Mouse (Mus musculus) midbrain, embryonic 14.5 days (tissue): ENCODE measurements around the gene Spred3. TPM values are rescaled to one million over a fixed set of nuclear protein-coding genes. Genes with fewer than 3 reads are reported as not detected.
"Not testable (repeated sequence)": the region's sequence is repeated elsewhere in the genome, so short reads cannot be mapped to it uniquely, and the experiment has no call there.

ENCODE experiments used
- ATAC-seq: fragments of 200-750 bp; cut with Nextera tagmentation; 2 replicates; pipeline ENCODE4 v1.8.0; 2017; ENCODE audit warnings: moderate number of reproducible peaks, moderate library complexity; ENCODE audit not compliant: low FRiP score, low TSS enrichment
- DNase-seq: peaks from one replicate; pipeline ENCODE4 v3.0.0-alpha.2; 2015
- H3K27ac ChIP-seq: fragments of 300-500 bp; sonication (generic); replicated peaks from 2 replicates; pipeline ENCODE4 v1.5.1; 2014; ENCODE audit warnings: mild to moderate bottlenecking, low read depth, low read length, moderate library complexity
- H3K27me3 ChIP-seq: fragments of 300-500 bp; sonication (generic); 2 replicates; pipeline ENCODE4 v1.6.1; 2014; ENCODE audit warnings: low read length, control low read depth, mixed read lengths; ENCODE audit not compliant: control insufficient read depth, insufficient read depth
- H3K36me3 ChIP-seq: fragments of 300-500 bp; sonication (generic); 2 replicates; pipeline ENCODE4 v1.6.1; 2014; ENCODE audit warnings: low read length, control low read depth; ENCODE audit not compliant: control insufficient read depth, insufficient read depth
- H3K4me1 ChIP-seq: fragments of 300-500 bp; sonication (generic); 2 replicates; pipeline ENCODE4 v1.6.1; 2014; ENCODE audit warnings: mild to moderate bottlenecking, antibody characterized with exemption, low read length, control low read depth; ENCODE audit not compliant: control insufficient read depth, insufficient read depth
- H3K4me2 ChIP-seq: fragments of 300-500 bp; sonication (generic); 2 replicates; pipeline ENCODE4 v1.6.1; 2014; ENCODE audit warnings: mild to moderate bottlenecking, low read length, moderate library complexity
- H3K4me3 ChIP-seq: fragments of 300-500 bp; sonication (generic); replicated peaks from 2 replicates; pipeline ENCODE4 v1.5.1; 2014; ENCODE audit warnings: low read depth, low read length
- H3K9ac ChIP-seq: fragments of 300-500 bp; sonication (generic); replicated peaks from 2 replicates; pipeline ENCODE4 v1.6.1; 2014; ENCODE audit warnings: mild to moderate bottlenecking, low read length, moderate library complexity
- H3K9me3 ChIP-seq: fragments of 300-500 bp; sonication (generic); 2 replicates; pipeline ENCODE4 v1.6.1; 2016; ENCODE audit warnings: low read length, control low read depth, mixed read lengths; ENCODE audit not compliant: control insufficient read depth
- WGBS: fragments of 180-500 bp; shearing (Covaris S2); extraction: QIAGEN DNeasy Blood & Tissue Kit; methylation state at CpG from one replicate; pipeline ENCODE4 v1.1.7; 2014; 5-methylcytosine and 5-hydroxymethylcytosine counted together
- polyA plus RNA-seq: library from polyadenylated mRNA; unstranded; fragments of >200 nt; fragmentation: Nextera tagmentation; extraction: Ambion mirVana; gene quantifications from 2 replicates; pipeline ENCODE4 v1.2.1, GENCODE M21; 2014

Spred3 gene
- polyA plus RNA-seq, 1 experiment from 2014 or later = 9.4 TPM

DNA sequence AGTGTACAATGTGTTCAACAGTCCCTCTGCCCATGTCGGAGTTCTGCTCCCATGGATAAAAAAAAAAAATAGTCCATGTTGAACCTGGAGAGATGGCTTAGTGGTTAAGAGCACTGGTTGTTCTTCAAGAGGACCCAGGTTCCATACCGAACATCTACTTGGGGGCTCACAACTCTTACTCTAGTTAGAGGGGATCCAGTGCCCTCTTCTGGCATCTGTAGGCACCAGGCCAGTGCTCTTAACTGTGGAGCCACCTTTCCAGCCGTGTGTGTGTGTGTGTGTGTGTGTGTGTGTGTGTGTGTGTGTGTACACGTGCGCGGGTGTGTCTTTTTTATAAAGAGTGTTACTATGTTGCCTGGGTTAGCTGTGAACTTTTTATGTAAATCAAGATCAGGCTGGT is 32.4 kb upstream of the Spred3 start:
- Histone ChIP-seq H3K4me1 (no peaks in the 10 kb centered on the region), H3K27me3 (no peaks in the 10 kb centered on the region), H3K4me3 (no peak overlapping the region), H3K36me3 (no peaks in the 10 kb centered on the region), H3K9me3 (no peaks in the 10 kb centered on the region), H3K4me2 (no peak overlapping the region), H3K9ac (no peak overlapping the region), H3K27ac (no peak overlapping the region)
- ATAC-seq = no peak
- no peak for DNase-seq
- WGBS = 81% methylated on average over 6 of the region's 6 CpGs

DNA sequence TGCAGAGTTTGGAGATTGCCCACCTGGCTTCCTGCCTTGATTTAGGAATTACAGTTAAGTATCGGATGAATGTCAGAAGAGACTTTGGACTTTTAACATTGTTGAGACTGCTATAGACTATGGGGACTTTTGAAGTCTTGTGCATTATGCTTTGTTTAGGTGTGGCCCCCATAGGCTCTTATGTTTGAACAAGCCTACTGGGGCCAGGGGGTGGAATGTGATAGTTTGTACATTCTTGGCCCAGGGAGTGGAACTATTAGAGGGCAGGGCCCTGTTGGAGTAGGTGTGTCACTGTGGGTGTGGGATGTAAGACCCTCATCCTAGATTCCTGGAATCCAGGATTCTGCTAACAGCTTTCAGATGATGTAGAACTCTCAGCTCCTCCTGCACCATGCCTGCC is 24.0 kb upstream of the Spred3 start:
- WGBS = 100% methylated on average over 1 of the region's 1 CpGs

DNA sequence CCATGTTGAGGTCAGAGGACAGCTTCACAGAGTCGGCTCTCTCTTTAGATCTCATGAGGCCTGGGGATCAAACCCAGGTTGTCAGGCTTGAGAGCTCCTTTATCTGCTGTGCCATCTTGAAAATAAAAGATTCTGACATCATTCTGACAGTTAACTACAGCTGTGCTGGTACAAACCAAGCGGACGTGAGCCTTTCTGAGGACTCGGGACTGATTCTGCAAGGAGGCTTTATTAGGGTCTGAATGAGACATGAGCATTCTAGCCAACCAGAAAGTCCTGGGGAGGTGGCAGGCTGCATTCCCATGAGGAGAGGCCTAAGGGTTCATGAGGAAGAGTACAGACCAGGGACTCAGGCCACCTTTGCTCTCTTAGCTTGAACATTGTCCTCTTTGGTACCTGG is 11.1 kb upstream of the Spred3 start:
- not testable (repeated sequence) for H3K27me3 ChIP-seq, H3K9ac ChIP-seq, H3K9me3 ChIP-seq, H3K36me3 ChIP-seq, H3K4me3 ChIP-seq, DNase-seq, ATAC-seq
- WGBS = 85% methylated on average over 4 of the region's 4 CpGs
- peaks cover 15% of the 10 kb centered on the region for H3K4me1 ChIP-seq
- H3K27ac ChIP-seq = peak overlapping the region; percentile 74
- peak overlapping the region; percentile 48; the same call in 1 of the 2 replicates for H3K4me2 ChIP-seq

More for the DNA sequence above, 24.0 kb upstream of the Spred3 start:
- not testable (repeated sequence) for DNase-seq, H3K36me3 ChIP-seq, H3K9ac ChIP-seq, ATAC-seq, H3K9me3 ChIP-seq, H3K27ac ChIP-seq, H3K4me2 ChIP-seq, H3K27me3 ChIP-seq, H3K4me1 ChIP-seq, H3K4me3 ChIP-seq

DNA sequence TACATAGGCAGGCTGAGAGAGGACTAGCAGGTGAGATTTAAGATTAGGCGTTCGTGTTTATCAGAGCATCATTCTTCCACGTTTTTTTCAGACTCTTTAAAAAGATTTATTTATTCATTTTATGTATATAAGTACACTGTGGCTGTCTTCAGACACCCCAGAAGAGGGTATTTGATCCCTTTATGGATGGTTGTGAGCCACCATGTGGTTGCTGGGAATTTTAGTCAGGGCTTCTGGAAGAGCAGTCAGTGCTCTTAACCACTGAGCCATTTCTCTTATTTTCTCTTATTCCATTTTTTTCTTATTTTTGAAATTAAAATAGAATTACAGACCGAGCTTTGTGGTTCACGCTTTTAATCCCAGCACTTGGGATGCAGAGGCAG is 10.6 kb upstream of the Spred3 start:
- ATAC-seq = 0 out of 2 replicates have a peak, but pooled peaks have one; percentile 29

DNA sequence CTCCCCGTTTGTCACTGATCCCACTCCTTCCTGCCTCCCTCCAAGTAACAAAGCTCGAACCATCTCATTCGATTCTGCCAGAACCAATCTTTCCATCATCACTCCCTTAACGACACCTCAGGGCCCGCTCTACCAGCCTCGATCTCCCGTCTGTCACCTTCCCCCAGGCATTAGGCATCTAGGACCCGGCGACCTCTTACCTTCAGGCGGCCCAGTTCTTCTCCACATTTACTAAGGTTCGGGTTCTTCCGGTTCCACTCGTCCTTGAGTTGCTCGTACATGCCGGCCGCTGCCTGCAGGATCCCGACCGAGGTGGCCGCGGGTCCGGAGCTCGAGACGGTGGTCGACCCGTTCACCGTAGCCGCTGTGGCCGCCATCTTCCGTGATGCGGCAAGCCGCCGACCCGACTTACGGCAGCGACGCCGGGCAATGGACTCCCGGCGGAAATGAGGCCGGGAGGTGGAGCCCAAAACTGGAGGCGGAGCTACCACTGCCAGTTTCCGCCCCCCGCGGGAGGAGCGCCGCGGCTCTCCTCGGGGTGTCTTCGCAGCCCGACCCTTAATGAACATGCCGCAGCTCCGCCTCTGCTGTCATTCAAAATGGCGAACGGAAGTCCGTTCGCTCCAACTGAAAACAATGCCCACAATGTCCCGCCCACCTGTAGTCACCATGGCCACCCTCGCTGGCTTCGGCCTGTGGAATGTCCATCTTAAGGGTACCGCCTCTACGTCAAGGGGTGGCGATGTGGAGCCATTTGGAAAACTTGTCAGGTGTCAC is 10.1 kb upstream of the Spred3 start, which contains the start of gene Psmd8:
TSS of gene Psmd8 (minus strand) at position 625 of the 777 bp plus-strand sequence.
- H3K9ac ChIP-seq = peak within 1 kb of the TSS; percentile 73
- peaks cover 20% of the 10 kb centered on the region for H3K36me3 ChIP-seq
- H3K4me1 ChIP-seq = peaks cover 15% of the 10 kb centered on the region
- WGBS = under 1% methylated on average over 62 of the region's 62 CpGs
- H3K4me3 ChIP-seq = peak within 1 kb of the TSS; percentile 81
- DNase-seq = peak; percentile 99
- H3K9me3 ChIP-seq = no peaks in the 10 kb centered on the region
- H3K27ac ChIP-seq = peak within 1 kb of the TSS; percentile 74
- ATAC-seq = peak; percentile 94
- H3K4me2 ChIP-seq = peak within 1 kb of the TSS; percentile 89
- no peaks in the 10 kb centered on the region for H3K27me3 ChIP-seq

More for the DNA sequence above, 10.6 kb upstream of the Spred3 start:
- H3K4me2 ChIP-seq = peak overlapping the region; percentile 48
- no peaks in the 10 kb centered on the region for H3K27me3 ChIP-seq
- 0 out of 2 replicates have a peak overlapping the region, but pooled peaks have one; percentile 34 for H3K9ac ChIP-seq
- peak overlapping the region; percentile 81 for H3K4me3 ChIP-seq
- H3K9me3 ChIP-seq = no peaks in the 10 kb centered on the region
- H3K4me1 ChIP-seq = peaks cover 15% of the 10 kb centered on the region
- peaks cover 15% of the 10 kb centered on the region for H3K36me3 ChIP-seq
- DNase-seq = no peak
- peak overlapping the region; percentile 74 for H3K27ac ChIP-seq
- WGBS = 40% methylated on average over 5 of the region's 5 CpGs

DNA sequence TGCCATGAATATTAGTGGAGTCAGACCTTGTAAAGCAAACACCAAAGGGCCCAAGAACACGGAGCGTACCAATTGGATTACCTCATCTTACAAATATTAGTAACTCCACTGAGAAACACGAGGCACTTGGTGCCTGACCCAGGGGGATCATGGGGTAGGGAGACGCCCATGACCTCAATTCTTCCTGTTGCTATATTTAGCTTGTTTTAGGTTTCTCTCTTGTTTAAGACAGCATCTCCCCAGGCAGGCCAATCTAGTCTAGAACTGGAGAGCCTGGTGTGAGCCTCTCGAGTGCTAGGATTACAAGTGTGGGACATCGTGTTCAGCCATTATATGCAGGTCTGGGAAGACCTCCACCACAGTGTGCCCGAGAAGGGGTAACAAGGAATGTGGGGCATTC is 9.1 kb upstream of the Spred3 start:
- Histone ChIP-seq H3K9ac (peak overlapping the region; percentile 73), H3K4me2 (peak overlapping the region; percentile 89), H3K27ac (no peak overlapping the region), H3K27me3 (peaks cover 2% of the 10 kb centered on the region; the same call in 1 of the 2 replicates), H3K9me3 (no peaks in the 10 kb centered on the region), H3K4me1 (peaks cover 15% of the 10 kb centered on the region), H3K4me3 (peak overlapping the region; percentile 81), H3K36me3 (peaks cover 30% of the 10 kb centered on the region)
- DNase-seq (no peak), ATAC-seq (no peak)
- WGBS = 52% methylated on average over 7 of the region's 7 CpGs

DNA sequence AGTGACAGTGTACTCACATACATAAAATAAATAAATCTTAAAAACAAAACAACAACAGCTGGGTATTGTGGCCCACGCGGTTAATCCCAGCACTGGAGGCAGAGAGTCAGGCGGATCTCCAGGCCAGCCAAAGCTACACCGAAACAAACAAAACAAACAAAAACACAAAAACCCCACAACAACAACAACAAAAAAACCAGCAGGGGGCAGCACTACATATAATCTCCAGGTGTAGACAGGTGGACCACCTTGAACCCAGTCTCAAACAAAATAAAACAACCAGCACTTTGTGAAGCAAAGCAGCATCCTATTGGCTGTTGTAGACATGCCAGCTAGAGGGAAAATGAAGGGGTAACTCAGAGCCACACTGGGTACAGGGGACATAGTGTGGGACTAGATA is 7.9 kb upstream of the Spred3 start:
- H3K36me3 ChIP-seq = peaks cover 42% of the 10 kb centered on the region
- no peak overlapping the region for H3K9ac ChIP-seq
- H3K4me2 ChIP-seq = peak overlapping the region; percentile 89
- H3K27me3 ChIP-seq = peaks cover 12% of the 10 kb centered on the region
- DNase-seq (no peak), ATAC-seq (no peak)
- H3K9me3 ChIP-seq = no peaks in the 10 kb centered on the region
- WGBS = 92% methylated on average over 4 of the region's 4 CpGs
- H3K4me3 ChIP-seq = no peak overlapping the region
- H3K4me1 ChIP-seq = peaks cover 15% of the 10 kb centered on the region
- H3K27ac ChIP-seq = no peak overlapping the region

DNA sequence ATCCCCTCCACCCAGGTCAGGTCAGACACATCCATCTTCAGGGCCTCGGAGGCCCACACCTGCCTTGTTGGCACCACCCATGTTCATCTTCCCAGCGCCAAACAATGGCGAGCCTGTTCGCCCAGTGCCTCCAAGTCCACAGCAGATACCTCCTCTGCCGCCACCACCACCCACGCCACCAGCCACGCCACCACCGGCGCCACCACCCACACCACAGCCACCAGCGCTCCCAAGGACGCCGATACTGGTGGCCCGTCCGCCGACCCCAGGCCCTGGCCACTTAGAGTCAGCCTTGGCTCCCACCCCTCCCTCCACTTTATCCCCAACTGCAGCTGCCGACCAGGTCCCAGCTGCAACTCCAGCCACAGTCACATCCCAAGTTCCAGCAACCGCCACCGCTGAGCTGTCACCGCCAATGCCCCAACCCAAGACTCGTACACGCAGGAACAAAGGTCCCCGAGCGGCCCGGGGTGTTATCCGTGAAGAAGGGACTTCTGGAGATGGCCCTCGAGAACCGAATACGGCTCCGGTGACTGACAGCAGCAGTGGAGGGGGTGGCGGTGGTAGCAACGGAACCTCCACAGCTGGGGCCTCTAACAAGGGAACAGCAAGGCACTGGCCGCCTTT is 2.3 kb upstream of the Spred3 start:
- Histone ChIP-seq H3K4me2 (no peak overlapping the region), H3K4me1 (peaks cover 25% of the 10 kb centered on the region), H3K36me3 (peaks cover 47% of the 10 kb centered on the region), H3K27me3 (peaks cover 37% of the 10 kb centered on the region), H3K27ac (no peak overlapping the region), H3K9ac (no peak overlapping the region), H3K4me3 (no peak overlapping the region), H3K9me3 (no peaks in the 10 kb centered on the region)
- ATAC-seq (no peak), DNase-seq (no peak)
- WGBS = 32% methylated on average over 32 of the region's 32 CpGs
